Mouse (Mus musculus): ENCODE data around the gene Cog5. TPM values are rescaled to one million over a fixed set of nuclear protein-coding genes. Genes with fewer than 3 reads are reported as not detected.

Cog5 gene
- polyA plus RNA-seq, 1 experiment from 2014 or later = 41.1 TPM

DNA sequence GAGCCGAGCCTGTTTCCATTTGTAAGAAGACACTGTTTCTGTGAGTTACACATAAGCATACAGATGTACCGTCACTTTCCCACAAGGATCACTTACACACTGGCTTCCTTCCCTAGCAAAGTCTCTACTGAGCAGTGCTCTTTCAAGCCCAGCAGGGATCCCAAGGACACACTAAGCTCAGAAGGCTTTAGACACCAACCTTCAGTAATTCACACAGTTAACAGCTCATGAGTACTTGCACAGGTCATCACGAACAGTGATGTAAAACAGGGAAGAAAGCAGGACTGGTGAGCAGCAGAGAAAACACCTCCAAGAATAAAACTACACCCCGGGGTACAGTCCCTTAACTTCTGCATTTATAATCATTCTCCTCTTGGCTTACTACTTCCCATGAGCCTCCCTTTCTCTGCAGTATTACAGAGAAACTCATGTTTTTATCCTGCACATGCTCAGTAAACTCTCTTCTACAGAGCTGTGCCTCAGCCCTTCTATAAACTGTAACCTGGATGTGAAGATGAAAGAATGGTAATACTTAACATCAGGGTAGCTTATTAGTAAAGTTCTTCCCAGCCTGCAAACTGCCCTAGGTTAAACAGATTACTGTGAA, 283.8 kb downstream of the Cog5 start:
- Histone ChIP-seq H3K27ac (ENCODE audit: low read depth, low read length) (no peak overlapping the region), H3K4me2 (replicated peaks; ENCODE audit: low read depth, low read length) (no peak overlapping the region), H3K36me3 (ENCODE audit: control insufficient read depth, insufficient read depth, low read length) (0 out of 2 replicates have a peak, but pooled peaks cover 7% of the 10 kb centered on the region), H3K4me3 (ENCODE audit: low read depth, low read length) (no peak overlapping the region), H3K4me1 (replicated peaks; ENCODE audit: control insufficient read depth, insufficient read depth, low read length) (no peaks in the 10 kb centered on the region), H3K9me3 (ENCODE audit: control insufficient read depth, low read length) (no peaks in the 10 kb centered on the region), H3K9ac (ENCODE audit: low read depth, low read length) (no peak overlapping the region), H3K27me3 (ENCODE audit: control insufficient read depth, insufficient read depth, low read length) (no peaks in the 10 kb centered on the region)
- no peak for DNase-seq (ENCODE audit: low spot score)
- 92% methylated on average over 4 of the region's 4 CpGs for WGBS
- no peak for ATAC-seq (ENCODE audit: low FRiP score)

- Histone ChIP-seq H3K36me3 (ENCODE audit: control insufficient read depth, insufficient read depth, low read length) (0 out of 2 replicates have a peak, but pooled peaks cover 7% of the 10 kb centered on the region), H3K4me1 (replicated peaks; ENCODE audit: control insufficient read depth, insufficient read depth, low read length) (no peaks in the 10 kb centered on the region), H3K27me3 (ENCODE audit: control insufficient read depth, insufficient read depth, low read length) (no peaks in the 10 kb centered on the region), H3K4me3 (ENCODE audit: low read depth, low read length) (no peak overlapping the region), H3K4me2 (replicated peaks; ENCODE audit: low read depth, low read length) (no peak overlapping the region), H3K9me3 (ENCODE audit: control insufficient read depth, low read length) (no peaks in the 10 kb centered on the region), H3K27ac (ENCODE audit: low read depth, low read length) (no peak overlapping the region), H3K9ac (ENCODE audit: low read depth, low read length) (no peak overlapping the region)
- DNase-seq (ENCODE audit: low spot score) = no peak
- ATAC-seq (ENCODE audit: low FRiP score) = no peak
Measured at GRCm38 (mm10) chr12:31939026-31939425, 284.4 kb downstream of the Cog5 start.

- Histone ChIP-seq H3K4me2 (replicated peaks; ENCODE audit: low read depth, low read length) (no peak overlapping the region), H3K27ac (ENCODE audit: low read depth, low read length) (no peak overlapping the region), H3K36me3 (ENCODE audit: control insufficient read depth, insufficient read depth, low read length) (0 out of 2 replicates have a peak, but pooled peaks cover 7% of the 10 kb centered on the region), H3K27me3 (ENCODE audit: control insufficient read depth, insufficient read depth, low read length) (no peaks in the 10 kb centered on the region), H3K4me3 (ENCODE audit: low read depth, low read length) (no peak overlapping the region), H3K4me1 (replicated peaks; ENCODE audit: control insufficient read depth, insufficient read depth, low read length) (no peaks in the 10 kb centered on the region), H3K9me3 (ENCODE audit: control insufficient read depth, low read length) (no peaks in the 10 kb centered on the region), H3K9ac (ENCODE audit: low read depth, low read length) (no peak overlapping the region)
- DNase-seq (ENCODE audit: low spot score) (no peak), ATAC-seq (ENCODE audit: low FRiP score) (no peak)
- 91% methylated on average over 4 of the region's 4 CpGs for WGBS
Measured at GRCm38 (mm10) chr12:31943020-31943654, 288.5 kb downstream of the Cog5 start.

GRCm38 (mm10) chr12:31944405-31944804, 289.7 kb downstream of the Cog5 start:
- H3K4me2 ChIP-seq (replicated peaks; ENCODE audit: low read depth, low read length) = no peak overlapping the region
- ATAC-seq (ENCODE audit: low FRiP score) (no peak), DNase-seq (ENCODE audit: low spot score) (no peak)
- H3K4me3 ChIP-seq (ENCODE audit: low read depth, low read length) = no peak overlapping the region
- 0 out of 2 replicates have a peak, but pooled peaks cover 3% of the 10 kb centered on the region for H3K36me3 ChIP-seq (ENCODE audit: control insufficient read depth, insufficient read depth, low read length)
- H3K9ac ChIP-seq (ENCODE audit: low read depth, low read length) = no peak overlapping the region
- H3K4me1 ChIP-seq (replicated peaks; ENCODE audit: control insufficient read depth, insufficient read depth, low read length) = no peaks in the 10 kb centered on the region
- H3K9me3 ChIP-seq (ENCODE audit: control insufficient read depth, low read length) = no peaks in the 10 kb centered on the region
- WGBS = 95% methylated on average over 2 of the region's 2 CpGs
- no peak overlapping the region for H3K27ac ChIP-seq (ENCODE audit: low read depth, low read length)
- H3K27me3 ChIP-seq (ENCODE audit: control insufficient read depth, insufficient read depth, low read length) = no peaks in the 10 kb centered on the region

- peak; percentile 33 for DNase-seq (ENCODE audit: low spot score)
- H3K4me1 ChIP-seq (replicated peaks; ENCODE audit: control insufficient read depth, insufficient read depth, low read length) = no peaks in the 10 kb centered on the region
- H3K36me3 ChIP-seq (ENCODE audit: control insufficient read depth, insufficient read depth, low read length) = no peaks in the 10 kb centered on the region
- no peak overlapping the region for H3K4me2 ChIP-seq (replicated peaks; ENCODE audit: low read depth, low read length)
- H3K27ac ChIP-seq (ENCODE audit: low read depth, low read length) = no peak overlapping the region
- H3K4me3 ChIP-seq (ENCODE audit: low read depth, low read length) = no peak overlapping the region
- ATAC-seq (ENCODE audit: low FRiP score) = no peak
- H3K9ac ChIP-seq (ENCODE audit: low read depth, low read length) = no peak overlapping the region
- H3K9me3 ChIP-seq (ENCODE audit: control insufficient read depth, low read length) = no peaks in the 10 kb centered on the region
- H3K27me3 ChIP-seq (ENCODE audit: control insufficient read depth, insufficient read depth, low read length) = no peaks in the 10 kb centered on the region
- WGBS = 92% methylated on average over 5 of the region's 5 CpGs
Measured at GRCm38 (mm10) chr12:31947476-31947875, 292.8 kb downstream of the Cog5 start.

DNA sequence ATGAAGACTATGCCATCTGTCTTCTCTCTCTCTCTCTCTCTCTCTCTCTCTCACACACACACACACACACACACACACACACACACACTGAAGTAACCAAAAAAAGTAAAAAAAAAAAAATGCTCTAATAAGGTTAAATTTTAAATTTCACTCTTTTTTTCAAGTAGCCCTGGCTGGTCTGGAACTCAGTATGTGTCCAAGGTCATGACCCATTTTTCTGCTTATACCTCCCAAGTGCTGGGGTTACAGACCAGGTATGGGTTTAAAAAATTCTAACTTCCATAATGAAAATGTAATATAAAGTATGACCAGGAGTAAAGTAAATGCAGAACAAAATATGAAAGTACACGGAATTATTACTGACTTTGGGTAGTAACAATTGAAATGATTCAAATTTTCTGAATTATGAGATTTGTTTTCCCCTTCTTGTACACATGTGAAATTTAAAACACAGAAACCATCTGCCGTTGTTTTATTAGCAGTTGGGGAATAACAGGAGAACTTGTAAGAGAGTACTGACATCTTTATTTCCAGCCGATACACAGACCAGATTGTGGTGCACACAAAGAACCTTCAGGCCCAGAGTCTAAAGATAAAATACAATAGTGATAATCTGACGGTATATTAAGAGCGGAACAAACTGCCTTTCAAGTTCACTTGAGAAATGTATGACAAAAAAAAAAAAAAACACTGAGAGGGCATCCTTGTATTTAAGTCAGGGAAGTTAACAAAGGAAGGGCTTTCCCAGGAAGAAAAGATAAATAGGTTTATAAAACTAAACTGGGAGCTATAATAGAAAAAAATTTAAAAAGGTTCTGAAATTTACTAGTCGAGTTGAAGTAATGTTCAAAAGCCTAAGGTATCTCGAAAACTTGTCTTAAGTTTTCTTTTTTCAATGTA, 293.7 kb downstream of the Cog5 start:
- Histone ChIP-seq H3K9me3 (ENCODE audit: control insufficient read depth, low read length) (no peaks in the 10 kb centered on the region), H3K4me3 (ENCODE audit: low read depth, low read length) (peak overlapping the region; percentile 94), H3K27ac (ENCODE audit: low read depth, low read length) (peak overlapping the region; percentile 99), H3K4me1 (replicated peaks; ENCODE audit: control insufficient read depth, insufficient read depth, low read length) (no peaks in the 10 kb centered on the region), H3K4me2 (replicated peaks; ENCODE audit: low read depth, low read length) (peak overlapping the region; percentile 52), H3K9ac (ENCODE audit: low read depth, low read length) (peak overlapping the region; percentile 94), H3K27me3 (ENCODE audit: control insufficient read depth, insufficient read depth, low read length) (no peaks in the 10 kb centered on the region), H3K36me3 (ENCODE audit: control insufficient read depth, insufficient read depth, low read length) (no peaks in the 10 kb centered on the region)
- DNase-seq (ENCODE audit: low spot score) (peak; percentile 27), ATAC-seq (ENCODE audit: low FRiP score) (no peak)
- 26% methylated on average over 7 of the region's 7 CpGs for WGBS

GRCm38 (mm10) chr12:31949193-31949741, 294.6 kb downstream of the Cog5 start:
- Histone ChIP-seq H3K4me1 (replicated peaks; ENCODE audit: control insufficient read depth, insufficient read depth, low read length) (no peaks in the 10 kb centered on the region), H3K27me3 (ENCODE audit: control insufficient read depth, insufficient read depth, low read length) (no peaks in the 10 kb centered on the region), H3K9ac (ENCODE audit: low read depth, low read length) (peak overlapping the region; percentile 94), H3K9me3 (ENCODE audit: control insufficient read depth, low read length) (no peaks in the 10 kb centered on the region), H3K27ac (ENCODE audit: low read depth, low read length) (peak overlapping the region; percentile 99), H3K4me3 (ENCODE audit: low read depth, low read length) (peak overlapping the region; percentile 94), H3K4me2 (replicated peaks; ENCODE audit: low read depth, low read length) (peak overlapping the region; percentile 52), H3K36me3 (ENCODE audit: control insufficient read depth, insufficient read depth, low read length) (no peaks in the 10 kb centered on the region)
- peak; percentile 96 for DNase-seq (ENCODE audit: low spot score)
- under 1% methylated on average over 50 of the region's 58 CpGs for WGBS
- peak; percentile 89 for ATAC-seq (ENCODE audit: low FRiP score)

GRCm38 (mm10) chr12:31949759-31950658, 295.3 kb downstream of the Cog5 start, which contains the start of gene Hbp1:
Gene Hbp1, minus strand, starts transcription at chr12:31950535.
- Histone ChIP-seq H3K27me3 (ENCODE audit: control insufficient read depth, insufficient read depth, low read length) (no peaks in the 10 kb centered on the region), H3K9me3 (ENCODE audit: control insufficient read depth, low read length) (no peaks in the 10 kb centered on the region), H3K27ac (ENCODE audit: low read depth, low read length) (peak within 1 kb of the TSS; percentile 99), H3K4me1 (replicated peaks; ENCODE audit: control insufficient read depth, insufficient read depth, low read length) (no peaks in the 10 kb centered on the region), H3K4me2 (replicated peaks; ENCODE audit: low read depth, low read length) (peak within 1 kb of the TSS; percentile 66), H3K4me3 (ENCODE audit: low read depth, low read length) (peak within 1 kb of the TSS; percentile 94), H3K36me3 (ENCODE audit: control insufficient read depth, insufficient read depth, low read length) (no peaks in the 10 kb centered on the region), H3K9ac (ENCODE audit: low read depth, low read length) (peak within 1 kb of the TSS; percentile 94)
- under 1% methylated on average over 42 of the region's 71 CpGs for WGBS
- DNase-seq (ENCODE audit: low spot score) (peak; percentile 99), ATAC-seq (ENCODE audit: low FRiP score) (peak; percentile 94)
